Mouse (Mus musculus): Measurements from ENCODE around the gene Bmp3. TPM values are rescaled to one million over a fixed set of nuclear protein-coding genes. Genes with fewer than 3 reads are reported as not detected.

Bmp3 gene
- 51.1 and 66.0 TPM in 2 replicates for polyA plus RNA-seq (2012; rRNA removed)

- DNase-seq (ENCODE audit: low spot score), result peak; percentile 55
Measured at GRCm38 (mm10) chr5:98854264-98854626, at the start of gene Bmp3. TSS of gene Bmp3 (plus strand) at chr5:98854415.

- DNase-seq (ENCODE audit: low spot score), result no peak
Measured at GRCm38 (mm10) chr5:98804761-98805160, 49.5 kb upstream of the Bmp3 start.

DNA sequence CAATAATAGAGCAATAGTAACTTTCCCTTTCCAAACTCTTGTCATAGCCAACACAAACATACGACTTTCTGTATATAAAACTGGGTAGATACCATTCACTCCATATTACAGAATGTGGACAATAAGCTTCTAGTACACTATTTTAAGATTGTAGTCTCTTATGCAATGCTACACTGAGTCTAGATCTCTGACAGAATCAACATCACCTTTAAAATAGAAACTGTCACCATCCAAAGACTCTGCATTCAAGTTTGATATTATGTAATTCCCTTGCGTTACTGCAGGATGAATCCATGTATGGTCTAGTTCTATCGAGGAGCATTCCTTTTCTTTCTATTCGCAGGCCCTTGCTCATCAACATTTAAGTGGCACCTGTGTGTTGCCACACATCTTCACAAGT, 47.7 kb upstream of the Bmp3 start:
- DNase-seq (ENCODE audit: low spot score), result no peak

GRCm38 (mm10) chr5:98807022-98807421, 47.2 kb upstream of the Bmp3 start:
- DNase-seq (ENCODE audit: low spot score), result no peak

GRCm38 (mm10) chr5:98807953-98808352, 46.3 kb upstream of the Bmp3 start:
- no peak for DNase-seq (ENCODE audit: low spot score)

GRCm38 (mm10) chr5:98812380-98812779, 41.8 kb upstream of the Bmp3 start:
- DNase-seq (ENCODE audit: low spot score), result no peak

DNA sequence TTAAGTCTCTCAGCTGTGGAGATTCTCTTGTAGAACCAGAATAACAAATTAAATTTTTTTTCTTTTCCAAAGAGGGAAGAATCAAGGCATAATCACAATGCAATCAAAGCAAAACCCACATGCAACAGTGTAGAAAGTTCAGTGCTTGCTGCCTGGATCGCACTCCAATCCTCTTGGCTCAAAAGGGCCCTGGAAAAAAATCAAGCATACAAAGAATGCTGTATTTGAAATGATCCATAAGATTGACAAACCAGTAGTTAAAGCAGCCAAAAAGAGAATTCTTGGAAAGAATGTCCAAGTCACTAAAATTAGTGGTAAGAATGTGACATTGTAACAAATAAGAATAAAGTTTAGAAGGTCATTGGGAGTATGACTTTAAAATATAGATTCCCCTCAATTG, 38.9 kb upstream of the Bmp3 start:
- no peak for DNase-seq (ENCODE audit: low spot score)

GRCm38 (mm10) chr5:98833760-98834159, 20.5 kb upstream of the Bmp3 start:
- DNase-seq (ENCODE audit: low spot score), result no peak

DNA sequence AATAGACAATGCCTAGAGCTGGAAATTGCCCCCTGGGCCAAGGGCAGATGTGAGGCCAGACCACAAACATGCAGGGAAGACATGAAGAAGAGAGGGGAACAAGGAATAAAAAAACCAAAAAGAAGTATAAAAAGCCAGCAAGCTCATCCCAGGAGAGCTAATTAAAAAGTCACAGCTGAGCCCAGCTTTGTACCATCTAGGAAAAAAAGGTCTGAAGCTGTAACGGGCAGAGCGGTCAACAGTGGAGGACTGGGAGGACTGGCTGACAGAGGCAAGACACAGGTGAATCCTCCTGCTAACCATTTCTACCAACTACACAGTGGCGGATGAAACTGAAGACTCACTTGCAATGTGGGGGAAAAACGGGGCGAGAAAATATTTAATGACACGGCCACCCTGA, 19.9 kb upstream of the Bmp3 start:
- DNase-seq (ENCODE audit: low spot score), result no peak

- DNase-seq (ENCODE audit: low spot score), result no peak
Measured at GRCm38 (mm10) chr5:98842600-98843310, 11.5 kb upstream of the Bmp3 start.

GRCm38 (mm10) chr5:98844664-98845063, 9.6 kb upstream of the Bmp3 start:
- DNase-seq (ENCODE audit: low spot score), result no peak

GRCm38 (mm10) chr5:98854627-98855564, 681 bp downstream of the Bmp3 start:
- peak; percentile 54 for DNase-seq (ENCODE audit: low spot score)

- DNase-seq (ENCODE audit: low spot score), result no peak
Measured at GRCm38 (mm10) chr5:98855741-98856140, 1.5 kb downstream of the Bmp3 start.

DNA sequence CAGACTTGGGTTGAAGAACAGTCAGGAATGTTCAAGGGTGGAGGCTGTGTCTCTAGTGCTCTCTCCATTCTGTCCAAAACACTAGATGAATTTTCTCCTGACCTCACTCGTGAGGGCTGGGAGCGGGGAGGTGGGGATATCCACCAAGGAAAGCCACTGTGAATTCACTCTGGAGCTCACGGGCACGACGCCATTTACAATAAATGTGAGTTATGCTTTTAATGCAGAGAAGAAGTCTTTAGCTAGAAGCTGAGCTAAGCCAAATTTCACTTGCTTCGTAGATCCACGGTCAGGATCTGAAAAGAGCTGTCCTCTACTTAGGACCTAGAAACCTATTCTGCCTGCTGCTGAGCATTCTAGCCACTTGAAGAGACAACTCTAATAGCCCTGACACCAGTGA, 2.1 kb downstream of the Bmp3 start:
- DNase-seq (ENCODE audit: low spot score), result no peak

DNA sequence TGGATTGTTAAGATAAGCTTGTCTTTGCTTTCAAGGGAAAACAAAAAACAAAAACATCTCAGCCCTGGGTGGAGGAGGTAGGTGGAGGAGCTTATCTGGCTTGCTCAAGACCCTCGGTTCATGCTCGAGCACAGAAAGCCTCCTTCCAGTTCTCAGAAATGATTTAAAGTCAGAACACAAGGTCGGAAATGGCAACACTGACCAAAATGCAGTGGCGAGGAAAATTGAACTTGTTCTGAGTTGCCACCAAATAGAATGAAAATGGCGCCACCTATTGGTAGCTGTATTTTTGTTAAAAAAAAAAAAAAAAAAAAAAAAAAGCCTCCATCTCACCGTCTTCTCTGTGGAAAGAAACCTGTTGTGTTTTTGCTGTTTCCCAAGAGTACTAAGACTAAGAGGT, 9.7 kb downstream of the Bmp3 start:
- no peak for DNase-seq (ENCODE audit: low spot score)

DNA sequence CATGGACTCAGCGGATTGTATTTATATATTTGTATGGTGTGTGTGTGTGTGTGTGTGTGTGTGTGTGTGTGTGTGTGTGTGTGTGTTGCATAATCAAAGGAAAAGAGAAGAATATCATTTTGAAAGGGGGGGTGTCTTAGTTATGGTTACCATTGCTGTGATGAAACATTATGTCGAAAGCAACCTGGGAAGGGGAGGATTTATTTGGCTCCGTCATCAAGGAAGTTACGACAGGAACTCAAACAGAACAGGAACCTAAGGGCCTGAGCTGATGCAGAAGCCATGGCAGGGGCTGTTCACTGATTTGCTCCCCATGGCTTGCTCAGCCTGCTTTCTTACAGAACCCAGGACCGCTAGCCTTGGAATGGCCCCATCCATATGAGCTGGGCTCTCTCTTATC, 10.9 kb downstream of the Bmp3 start:
- DNase-seq (ENCODE audit: low spot score), result no peak

DNA sequence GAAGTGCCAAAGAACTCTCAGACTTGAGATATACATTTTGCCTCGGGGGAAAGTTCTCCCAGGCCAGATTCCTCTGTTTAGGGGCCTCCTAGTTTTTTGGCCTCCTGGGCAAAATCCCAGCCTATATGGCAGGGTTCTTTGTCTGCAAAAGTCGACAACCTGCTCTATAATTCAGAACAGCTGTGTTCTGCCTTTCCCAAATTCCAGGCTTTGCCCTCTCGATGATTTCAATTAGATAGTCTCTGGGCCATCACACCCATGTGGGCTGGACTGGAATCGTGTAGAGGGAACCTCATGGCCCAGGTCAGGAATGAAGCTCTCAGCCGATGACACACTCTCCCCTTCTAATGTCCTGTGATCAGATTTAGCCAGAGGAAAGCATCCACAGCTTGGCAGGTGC, 21.8 kb downstream of the Bmp3 start:
- DNase-seq (ENCODE audit: low spot score), result no peak

GRCm38 (mm10) chr5:98878891-98879290, 24.7 kb downstream of the Bmp3 start:
- DNase-seq (ENCODE audit: low spot score), result peak; percentile 38

- no peak for DNase-seq (ENCODE audit: low spot score)
Measured at GRCm38 (mm10) chr5:98882096-98882495, 27.9 kb downstream of the Bmp3 start.

DNA sequence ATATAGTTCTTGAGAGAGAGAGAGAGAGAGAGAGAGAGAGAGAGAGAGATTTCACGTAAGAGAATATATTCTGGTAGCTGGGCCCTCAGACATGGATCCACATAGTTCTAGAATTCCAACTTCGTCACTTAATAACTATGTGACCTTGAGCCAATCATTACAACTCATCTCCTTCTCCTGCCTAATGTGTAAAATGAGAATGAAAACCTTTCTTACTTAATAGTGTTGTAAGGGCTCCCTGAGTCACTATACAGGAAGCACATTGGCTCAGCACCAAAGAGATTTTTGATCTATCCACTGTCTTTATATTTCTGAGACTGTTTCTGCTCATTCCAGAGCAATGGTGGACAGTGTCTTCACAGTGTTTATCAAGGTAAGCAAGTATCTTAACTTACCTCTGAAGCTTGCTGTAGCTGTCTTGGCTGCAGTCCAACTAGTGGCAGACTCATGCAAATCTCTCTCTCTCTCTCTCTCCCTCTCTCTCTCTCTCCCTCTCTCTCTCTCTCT, 36.4 kb downstream of the Bmp3 start:
- DNase-seq (ENCODE audit: low spot score), result no peak

DNA sequence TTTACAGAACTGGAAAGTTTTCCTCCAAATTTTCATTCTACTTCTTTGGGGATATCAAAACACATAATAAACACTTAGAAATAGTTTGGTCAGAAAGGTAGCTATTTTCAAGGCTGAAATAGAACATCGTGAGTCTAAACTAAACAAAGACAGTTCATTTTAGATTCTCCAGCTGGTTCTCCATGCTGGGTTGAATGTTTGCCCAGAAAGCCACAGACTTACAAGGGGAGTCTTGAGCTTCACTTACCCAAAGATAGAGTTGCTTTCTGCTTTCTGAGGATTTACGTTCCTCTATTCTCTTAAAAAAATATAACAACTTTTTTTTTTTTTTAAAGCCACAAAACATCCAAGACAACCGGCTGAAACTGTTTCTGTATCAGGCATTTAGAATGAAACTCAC, 40.1 kb downstream of the Bmp3 start:
- no peak for DNase-seq (ENCODE audit: low spot score)

DNA sequence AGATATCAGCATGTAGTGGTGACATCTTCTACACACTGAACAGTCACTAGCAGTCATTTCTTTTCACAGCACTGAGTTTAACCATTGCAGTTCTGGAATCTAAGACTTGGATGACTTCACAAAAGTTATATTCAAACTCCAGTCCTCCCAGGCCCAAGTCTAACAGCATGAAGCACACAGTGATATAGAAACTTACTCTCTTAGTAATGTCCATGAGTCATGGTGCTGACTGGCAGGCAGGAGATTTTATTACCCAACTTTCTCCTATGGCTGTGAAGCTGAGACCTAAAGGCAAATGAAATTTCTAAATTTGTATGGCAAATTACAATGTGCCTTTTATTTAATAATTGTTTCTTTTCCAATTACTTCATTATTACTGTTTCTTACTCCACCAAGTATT, 43.7 kb downstream of the Bmp3 start:
- no peak for DNase-seq (ENCODE audit: low spot score)

- DNase-seq (ENCODE audit: low spot score), result no peak
Measured at GRCm38 (mm10) chr5:98900926-98901325, 46.7 kb downstream of the Bmp3 start.
